Mouse (Mus musculus) neural tube, embryonic 13.5 days (tissue): ENCODE measurements at regions not wholly inside any gene's neighbourhood (a gene's known extent, or its start where the extent isn't known, plus 50 kb on each side); places are given as distances from the start of the nearest gene placed in this dataset.

Experiments
- ATAC-seq: fragments of 200-750 bp; cut with Nextera tagmentation; 2 replicates; pipeline ENCODE4 v1.8.0; 2017; ENCODE audit warnings: low read depth, mild to moderate bottlenecking, moderate TSS enrichment, moderate library complexity
- H3K27ac ChIP-seq: fragments of 300-500 bp; sonication (generic); replicated peaks from 2 replicates; pipeline ENCODE4 v1.5.1; 2015; ENCODE audit warnings: moderate library complexity, mild to moderate bottlenecking, inconsistent platforms
- H3K27me3 ChIP-seq: fragments of 300-500 bp; sonication (generic); 2 replicates; pipeline ENCODE4 v1.6.1; 2015; ENCODE audit warnings: mild to moderate bottlenecking, inconsistent platforms
- H3K36me3 ChIP-seq: fragments of 300-500 bp; sonication (generic); 2 replicates; pipeline ENCODE4 v1.6.1; 2015; ENCODE audit warnings: mild to moderate bottlenecking, inconsistent platforms
- H3K4me1 ChIP-seq: fragments of 300-500 bp; sonication (generic); replicated peaks from 2 replicates; pipeline ENCODE4 v1.6.1; 2015; ENCODE audit warnings: inconsistent platforms
- H3K4me2 ChIP-seq: fragments of 300-500 bp; sonication (generic); 2 replicates; pipeline ENCODE4 v1.6.1; 2015; ENCODE audit warnings: inconsistent platforms, mild to moderate bottlenecking, moderate library complexity
- H3K4me3 ChIP-seq: fragments of 300-500 bp; sonication (generic); 2 replicates; pipeline ENCODE4 v1.5.1; 2015; ENCODE audit warnings: mild to moderate bottlenecking, inconsistent platforms
- H3K9ac ChIP-seq: fragments of 300-500 bp; sonication (generic); 2 replicates; pipeline ENCODE4 v1.6.1; 2015; ENCODE audit warnings: moderate library complexity, mild to moderate bottlenecking, inconsistent platforms
- H3K9me3 ChIP-seq: fragments of 300-500 bp; sonication (generic); 2 replicates; pipeline ENCODE4 v1.6.1; 2016; ENCODE audit warnings: inconsistent platforms
- WGBS: fragments of 180-500 bp; shearing (Covaris S2); methylation state at CpG from one replicate; pipeline ENCODE4 v1.1.7; 2015; 5-methylcytosine and 5-hydroxymethylcytosine counted together

GRCm38 (mm10) chr5:75281510-75281909 lies 129.4 kb downstream of the Pdgfra start:
- Histone ChIP-seq H3K36me3 (no peaks in the 10 kb centered on the region), H3K9me3 (no peaks in the 10 kb centered on the region), H3K4me1 (peaks cover 13% of the 10 kb centered on the region; the same call in 1 of the 2 replicates), H3K27ac (no peak overlapping the region), H3K4me2 (no peak overlapping the region), H3K9ac (no peak overlapping the region), H3K27me3 (no peaks in the 10 kb centered on the region), H3K4me3 (no peak overlapping the region)
- WGBS: 86% methylated on average over 7 of the region's 7 CpGs
- no peak for ATAC-seq

GRCm38 (mm10) chr5:75282617-75283016 lies 130.5 kb downstream of the Pdgfra start:
- no peak overlapping the region for H3K27ac ChIP-seq
- H3K9ac ChIP-seq: no peak overlapping the region
- peaks cover 13% of the 10 kb centered on the region; the same call in 1 of the 2 replicates for H3K4me1 ChIP-seq
- H3K4me3 ChIP-seq: no peak overlapping the region
- H3K36me3 ChIP-seq: no peaks in the 10 kb centered on the region
- no peaks in the 10 kb centered on the region for H3K27me3 ChIP-seq
- H3K9me3 ChIP-seq: no peaks in the 10 kb centered on the region
- ATAC-seq: no peak
- 65% methylated on average over 4 of the region's 4 CpGs for whole genome bisulfite sequencing
- no peak overlapping the region for H3K4me2 ChIP-seq

- WGBS: 86% methylated on average over 5 of the region's 5 CpGs
- no peaks in the 10 kb centered on the region for H3K9me3 ChIP-seq
These were observed 131.7 kb downstream of the Pdgfra start for GRCm38 (mm10) chr5:75283841-75284240.

GRCm38 (mm10) chr5:75285950-75286349 lies 133.9 kb downstream of the Pdgfra start:
- ATAC-seq: no peak
- Histone ChIP-seq H3K9me3 (no peaks in the 10 kb centered on the region), H3K4me2 (no peak overlapping the region)

More at GRCm38 (mm10) chr5:75283841-75284240, 131.7 kb downstream of the Pdgfra start:
- Histone ChIP-seq H3K9ac (no peak overlapping the region), H3K4me1 (peaks cover 22% of the 10 kb centered on the region), H3K36me3 (no peaks in the 10 kb centered on the region), H3K4me2 (no peak overlapping the region), H3K4me3 (no peak overlapping the region), H3K27me3 (no peaks in the 10 kb centered on the region), H3K27ac (no peak overlapping the region)
- no peak for ATAC-seq

GRCm38 (mm10) chr5:75295676-75296075 lies 143.6 kb downstream of the Pdgfra start:
- WGBS: 61% methylated on average over 2 of the region's 2 CpGs
- ATAC-seq: no peak

More at GRCm38 (mm10) chr5:75285950-75286349, 133.9 kb downstream of the Pdgfra start:
- H3K4me3 ChIP-seq: no peak overlapping the region
- 47% methylated on average over 10 of the region's 10 CpGs for WGBS
- peaks cover 33% of the 10 kb centered on the region for H3K4me1 ChIP-seq
- peak overlapping the region; percentile 39 for H3K27ac ChIP-seq
- no peaks in the 10 kb centered on the region for H3K36me3 ChIP-seq
- H3K27me3 ChIP-seq: no peaks in the 10 kb centered on the region
- H3K9ac ChIP-seq: no peak overlapping the region

GRCm38 (mm10) chr5:75312897-75313296 lies 160.8 kb downstream of the Pdgfra start:
- Histone ChIP-seq H3K36me3 (no peaks in the 10 kb centered on the region), H3K4me2 (no peak overlapping the region), H3K9me3 (no peaks in the 10 kb centered on the region), H3K4me3 (no peak overlapping the region), H3K4me1 (no peaks in the 10 kb centered on the region), H3K9ac (no peak overlapping the region), H3K27ac (no peak overlapping the region), H3K27me3 (no peaks in the 10 kb centered on the region)
- WGBS: 87% methylated on average over 1 of the region's 1 CpGs
- ATAC-seq: no peak

More at GRCm38 (mm10) chr5:75295676-75296075, 143.6 kb downstream of the Pdgfra start:
- Histone ChIP-seq H3K27ac (no peak overlapping the region), H3K4me3 (no peak overlapping the region), H3K4me2 (no peak overlapping the region), H3K27me3 (no peaks in the 10 kb centered on the region), H3K36me3 (no peaks in the 10 kb centered on the region), H3K9ac (no peak overlapping the region), H3K9me3 (no peaks in the 10 kb centered on the region), H3K4me1 (no peaks in the 10 kb centered on the region)

GRCm38 (mm10) chr5:75315956-75316355 lies 163.9 kb downstream of the Pdgfra start:
- WGBS: 76% methylated on average over 1 of the region's 1 CpGs

GRCm38 (mm10) chr5:75320536-75320935 lies 168.4 kb downstream of the Pdgfra start:
- Histone ChIP-seq H3K36me3 (no peaks in the 10 kb centered on the region), H3K4me3 (no peak overlapping the region), H3K27me3 (no peaks in the 10 kb centered on the region), H3K4me1 (no peaks in the 10 kb centered on the region), H3K27ac (no peak overlapping the region), H3K9ac (no peak overlapping the region), H3K9me3 (no peaks in the 10 kb centered on the region), H3K4me2 (no peak overlapping the region)
- no peak for ATAC-seq
- 82% methylated on average over 2 of the region's 2 CpGs for WGBS

More at GRCm38 (mm10) chr5:75315956-75316355, 163.9 kb downstream of the Pdgfra start:
- Histone ChIP-seq H3K9ac (no peak overlapping the region), H3K36me3 (no peaks in the 10 kb centered on the region), H3K9me3 (no peaks in the 10 kb centered on the region), H3K4me1 (no peaks in the 10 kb centered on the region), H3K4me2 (no peak overlapping the region), H3K27ac (no peak overlapping the region), H3K27me3 (no peaks in the 10 kb centered on the region), H3K4me3 (no peak overlapping the region)
- ATAC-seq: no peak

GRCm38 (mm10) chr5:75334050-75334449 lies 182.0 kb downstream of the Pdgfra start:
- WGBS: 86% methylated on average over 3 of the region's 3 CpGs
- Histone ChIP-seq H3K4me2 (no peak overlapping the region), H3K36me3 (no peaks in the 10 kb centered on the region), H3K4me1 (peaks cover 12% of the 10 kb centered on the region; the same call in 1 of the 2 replicates), H3K27me3 (no peaks in the 10 kb centered on the region), H3K27ac (no peak overlapping the region), H3K9me3 (no peaks in the 10 kb centered on the region), H3K9ac (no peak overlapping the region), H3K4me3 (no peak overlapping the region)
- ATAC-seq: no peak

- Histone ChIP-seq H3K4me3 (no peak overlapping the region), H3K9ac (no peak overlapping the region), H3K4me1 (peaks cover 12% of the 10 kb centered on the region; the same call in 1 of the 2 replicates), H3K9me3 (no peaks in the 10 kb centered on the region), H3K27ac (no peak overlapping the region; the same call in 1 of the 2 replicates), H3K36me3 (no peaks in the 10 kb centered on the region), H3K4me2 (no peak overlapping the region), H3K27me3 (no peaks in the 10 kb centered on the region)
- ATAC-seq: no peak
- WGBS: 55% methylated on average over 11 of the region's 11 CpGs
These were observed 184.4 kb downstream of the Pdgfra start for GRCm38 (mm10) chr5:75336454-75336853.

GRCm38 (mm10) chr5:75338439-75338838 lies 186.3 kb downstream of the Pdgfra start:
- ATAC-seq: no peak
- H3K4me3 ChIP-seq: no peak overlapping the region
- no peaks in the 10 kb centered on the region for H3K9me3 ChIP-seq
- H3K27me3 ChIP-seq: no peaks in the 10 kb centered on the region
- peaks cover 12% of the 10 kb centered on the region; the same call in 1 of the 2 replicates for H3K4me1 ChIP-seq
- 90% methylated on average over 11 of the region's 11 CpGs for WGBS
- H3K36me3 ChIP-seq: no peaks in the 10 kb centered on the region
- no peak overlapping the region for H3K9ac ChIP-seq
- H3K4me2 ChIP-seq: no peak overlapping the region
- no peak overlapping the region for H3K27ac ChIP-seq

- Histone ChIP-seq H3K4me2 (no peak overlapping the region), H3K4me1 (0 out of 2 replicates have a peak, but pooled peaks cover 9% of the 10 kb centered on the region), H3K9ac (no peak overlapping the region), H3K4me3 (no peak overlapping the region), H3K36me3 (no peaks in the 10 kb centered on the region), H3K27ac (no peak overlapping the region), H3K9me3 (no peaks in the 10 kb centered on the region), H3K27me3 (no peaks in the 10 kb centered on the region)
- no peak for ATAC-seq
- WGBS: 95% methylated on average over 7 of the region's 7 CpGs
These were observed 190.5 kb downstream of the Pdgfra start for GRCm38 (mm10) chr5:75342599-75342998.
